Mouse (Mus musculus) A20 (cell line): Measurements from ENCODE around the gene Gm10256.
"Not testable (repeated sequence)": the region's sequence is repeated elsewhere in the genome, so short reads cannot be mapped to it uniquely, and the experiment has no call there.

Experiments
- DNase-seq: peaks from one replicate; pipeline ENCODE4 v3.0.0-alpha.2; 2011; ENCODE audit warnings: low read depth, low spot score

Gm10256 gene

GRCm38 (mm10) chrY:2830380-2830779 is at the start of gene Gm10256, which contains the start of gene Rbmy:
Gene Gm10256 (plus strand): TSS chrY:2830699.
Gene Rbmy (plus strand): TSS chrY:2830680.
- DNase-seq = not testable (repeated sequence)

- DNase-seq = not testable (repeated sequence)
These were observed 34.4 kb upstream of the Gm10256 start, which contains the start of gene Gm4064 for GRCm38 (mm10) chrY:2796105-2796504. Gene Gm4064 (minus strand): TSS chrY:2796205.

GRCm38 (mm10) chrY:2900689-2901088 is 70.2 kb downstream of the Gm10256 start, which contains the start of gene Gm10352:
Gene Gm10352 (plus strand): TSS chrY:2900989.
- DNase-seq = not testable (repeated sequence)
